Mouse (Mus musculus): ENCODE data around the gene Tial1.

Tial1 gene

GRCm38 (mm10) chr7:128461285-128462215 lies at the start of gene Tial1:
TSS of gene Tial1 (minus strand) at chr7:128461717.
- in situ Hi-C loops (cut with MboI, MseI) = loop anchor here in 1 of 2 experiments (5.0 kb wide), 1 partner anchor 89 kb away; no protein-coding TSS in a partner anchor

GRCm38 (mm10) chr7:128504091-128504490 lies 42.6 kb upstream of the Tial1 start:
- in situ Hi-C loops (cut with MboI, MseI) = no loop called here

- in situ Hi-C loops (cut with MboI, MseI) = no loop called here
These were observed 38.3 kb upstream of the Tial1 start for GRCm38 (mm10) chr7:128499801-128500200.

- in situ Hi-C loops (cut with MboI, MseI) = no loop called here
These were observed 33.0 kb upstream of the Tial1 start for GRCm38 (mm10) chr7:128494546-128494945.

- in situ Hi-C loops (cut with MboI, MseI) = no loop called here
These were observed 27.5 kb upstream of the Tial1 start for GRCm38 (mm10) chr7:128488986-128489385.

GRCm38 (mm10) chr7:128474322-128474721 lies 12.8 kb upstream of the Tial1 start:
- in situ Hi-C loops (cut with MboI, MseI) = no loop called here

GRCm38 (mm10) chr7:128462406-128462805 lies 889 bp upstream of the Tial1 start:
- in situ Hi-C loops (cut with MboI, MseI) = loop anchor here in 1 of 2 experiments (5.0 kb wide), 1 partner anchor 90 kb away; no protein-coding TSS in a partner anchor

GRCm38 (mm10) chr7:128460865-128461228 lies 670 bp downstream of the Tial1 start:
- in situ Hi-C loops (cut with MboI, MseI) = loop anchor here in 1 of 2 experiments (5.0 kb wide), 1 partner anchor 89 kb away; no protein-coding TSS in a partner anchor

GRCm38 (mm10) chr7:128460131-128460864 lies 1.2 kb downstream of the Tial1 start:
- in situ Hi-C loops (cut with MboI, MseI) = loop anchor here in 1 of 2 experiments (5.0 kb wide), 1 partner anchor 88 kb away; no protein-coding TSS in a partner anchor

GRCm38 (mm10) chr7:128459791-128460130 lies 1.8 kb downstream of the Tial1 start:
- in situ Hi-C loops (cut with MboI, MseI) = loop anchor here in 1 of 2 experiments (5.0 kb wide), 1 partner anchor 87 kb away; no protein-coding TSS in a partner anchor

GRCm38 (mm10) chr7:128458011-128458410 lies 3.5 kb downstream of the Tial1 start:
- in situ Hi-C loops (cut with MboI, MseI) = no loop called here

- in situ Hi-C loops (cut with MboI, MseI) = no loop called here
These were observed 8.8 kb downstream of the Tial1 start for GRCm38 (mm10) chr7:128452731-128453130.

- in situ Hi-C loops (cut with MboI, MseI) = no loop called here
These were observed 20.9 kb downstream of the Tial1 start for GRCm38 (mm10) chr7:128440584-128440983.

GRCm38 (mm10) chr7:128439251-128439650 lies 22.3 kb downstream of the Tial1 start:
- in situ Hi-C loops (cut with MboI, MseI) = no loop called here

- in situ Hi-C loops (cut with MboI, MseI) = no loop called here
These were observed 23.4 kb downstream of the Tial1 start for GRCm38 (mm10) chr7:128438131-128438530.

GRCm38 (mm10) chr7:128433213-128433612 lies 28.3 kb downstream of the Tial1 start:
- in situ Hi-C loops (cut with MboI, MseI) = no loop called here

- in situ Hi-C loops (cut with MboI, MseI) = no loop called here
These were observed 28.9 kb downstream of the Tial1 start for GRCm38 (mm10) chr7:128432574-128432973.

- in situ Hi-C loops (cut with MboI, MseI) = no loop called here
These were observed 39.0 kb downstream of the Tial1 start for GRCm38 (mm10) chr7:128422491-128422890.

- in situ Hi-C loops (cut with MboI, MseI) = no loop called here
These were observed 39.8 kb downstream of the Tial1 start for GRCm38 (mm10) chr7:128421701-128422100.

GRCm38 (mm10) chr7:128419690-128420089 lies 41.8 kb downstream of the Tial1 start:
- in situ Hi-C loops (cut with MboI, MseI) = no loop called here

GRCm38 (mm10) chr7:128417930-128418779 lies 43.4 kb downstream of the Tial1 start, which contains the start of gene Rgs10:
TSS of gene Rgs10 (minus strand) at chr7:128418758.
- in situ Hi-C loops (cut with MboI, MseI) = no loop called here

Data from T-helper 17 cell (primary cell).